Mouse (Mus musculus): ENCODE measurements around the gene Cgn.

DNA sequence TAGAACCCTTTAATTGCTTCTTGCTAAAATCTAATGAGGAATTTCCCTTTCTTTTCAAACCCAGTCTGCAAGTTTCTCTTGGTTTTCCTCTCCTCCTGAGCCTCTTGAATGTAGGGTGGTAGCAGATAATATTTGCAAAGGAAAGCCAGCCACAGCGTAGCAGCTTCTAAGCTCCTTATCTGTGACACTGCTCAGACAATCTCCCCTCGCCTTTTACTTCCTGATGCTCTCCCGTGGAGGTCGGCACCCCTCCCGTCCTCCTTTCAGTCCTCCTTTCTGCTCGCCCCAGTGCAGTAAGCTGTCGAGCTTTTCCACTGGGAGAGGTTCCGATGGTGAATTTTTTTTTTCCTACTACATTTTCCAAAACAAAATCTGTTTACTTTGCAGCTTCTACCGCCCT lies 45.8 kb upstream of the Cgn start:
- TF ChIP-seq UBTF (IDR thresholded peaks at IDR 0.05; ENCODE audit: low read depth, low read length) = no peak
- no peak for TF ChIP-seq MYC (IDR thresholded peaks at IDR 0.05; ENCODE audit: low read depth, low read length)
- TF ChIP-seq POLR2A (IDR thresholded peaks at IDR 0.05; ENCODE audit: low read depth, low read length) = no peak
- TF ChIP-seq CTCF (conservative IDR thresholded peaks at IDR 0.05 in 1 of 2, IDR thresholded peaks at IDR 0.05 in 1 of 2; ENCODE audit: low read depth in 2 of 2, low read length in 2 of 2) = no peak
- no peak for TF ChIP-seq E2F4 (IDR thresholded peaks at IDR 0.05; ENCODE audit: insufficient replicate concordance, low read depth, low read length)
- TF ChIP-seq ZNF384 (IDR thresholded peaks at IDR 0.05; ENCODE audit: low read depth, low read length) = no peak
- TF ChIP-seq CHD1 (IDR thresholded peaks at IDR 0.05; ENCODE audit: low read depth, low read length) = no peak
- no peak for TF ChIP-seq NRF1 (IDR thresholded peaks at IDR 0.05; ENCODE audit: low read depth, low read length)
- no peak for TF ChIP-seq CHD2 (IDR thresholded peaks at IDR 0.05; ENCODE audit: low read length)
- no peak for TF ChIP-seq USF1 (IDR thresholded peaks at IDR 0.05; ENCODE audit: low read depth, low read length)
- no peak for TF ChIP-seq EP300 (IDR thresholded peaks at IDR 0.05; ENCODE audit: low read length)
- TF ChIP-seq NELFE (IDR thresholded peaks at IDR 0.05; ENCODE audit: low read depth, low read length) = no peak
- TF ChIP-seq TCF12 (IDR thresholded peaks at IDR 0.05; ENCODE audit: low read depth, low read length) = no peak
- TF ChIP-seq MAFK (IDR thresholded peaks at IDR 0.05; ENCODE audit: insufficient replicate concordance, low read length) = no peak

Data from CH12.LX (cell line).